Mouse (Mus musculus) cerebellum, adult 11 months (tissue): ENCODE measurements around the gene Cd300ld5.
"Not testable (repeated sequence)": the region's sequence is repeated elsewhere in the genome, so short reads cannot be mapped to it uniquely, and the experiment has no call there.

ENCODE experiments used
- DNase-seq: peaks from one replicate; pipeline ENCODE4 v3.0.0; 2022

The Cd300ld5 gene

DNA sequence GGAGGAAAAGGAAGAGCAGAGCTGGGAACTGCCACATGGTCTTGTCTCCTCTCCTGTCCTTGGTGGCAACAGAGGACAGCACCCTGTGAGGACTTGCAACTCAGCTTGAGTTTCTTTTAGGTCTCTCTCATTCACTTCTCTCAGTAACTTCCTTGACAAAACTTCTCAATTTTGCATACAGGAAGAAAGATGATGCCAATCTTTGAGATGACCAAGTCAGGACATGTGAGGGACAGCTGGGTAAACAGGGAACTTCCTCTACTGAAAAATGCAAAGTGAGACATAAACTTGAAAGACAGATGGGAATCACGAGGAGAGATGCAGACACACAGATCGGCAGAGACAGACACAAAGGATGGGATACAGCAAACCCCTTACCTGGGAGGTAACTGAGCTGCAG, 10.7 kb upstream of the Cd300ld5 start, which contains the start of gene Cd300ld3:
Gene Cd300ld3, minus strand, starts transcription at position 151 of the 400 bp plus-strand sequence.
- no peak for DNase-seq

DNA sequence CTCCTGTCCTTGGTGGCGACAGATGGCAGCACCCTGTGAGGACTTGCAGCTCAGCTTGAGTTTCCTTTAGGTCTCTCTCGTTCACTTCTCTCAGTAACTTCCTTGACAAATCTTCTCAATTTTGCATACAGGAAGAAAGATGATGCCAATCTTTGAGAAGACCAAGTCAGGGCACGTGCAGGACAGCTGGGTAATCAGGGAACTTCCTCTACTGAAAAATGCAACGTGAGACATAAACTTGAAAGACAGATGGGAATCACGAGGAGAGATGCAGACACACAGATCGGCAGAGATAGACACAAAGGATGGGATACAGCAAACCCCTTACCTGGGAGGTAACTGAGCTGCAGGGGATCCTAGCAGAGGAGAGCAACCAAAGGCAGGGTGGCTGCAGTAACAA, 10.7 kb downstream of the Cd300ld5 start, which contains the start of gene Cd300ld4:
Gene Cd300ld4, minus strand, starts transcription at position 101 of the 400 bp plus-strand sequence.
- not testable (repeated sequence) for DNase-seq

DNA sequence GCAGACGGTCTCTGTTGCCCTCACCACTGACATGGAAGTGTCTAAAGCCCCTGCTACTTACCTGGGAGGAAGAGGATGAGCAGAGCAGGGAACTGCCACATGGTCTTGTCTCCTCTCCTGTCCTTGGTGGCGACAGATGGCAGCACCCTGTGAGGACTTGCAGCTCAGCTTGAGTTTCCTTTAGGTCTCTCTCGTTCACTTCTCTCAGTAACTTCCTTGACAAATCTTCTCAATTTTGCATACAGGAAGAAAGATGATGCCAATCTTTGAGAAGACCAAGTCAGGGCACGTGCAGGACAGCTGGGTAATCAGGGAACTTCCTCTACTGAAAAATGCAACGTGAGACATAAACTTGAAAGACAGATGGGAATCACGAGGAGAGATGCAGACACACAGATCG, 21.5 kb downstream of the Cd300ld5 start, which contains the start of gene Cd300ld2:
Gene Cd300ld2, minus strand, starts transcription at position 101 of the 400 bp plus-strand sequence.
- not testable (repeated sequence) for DNase-seq

DNA sequence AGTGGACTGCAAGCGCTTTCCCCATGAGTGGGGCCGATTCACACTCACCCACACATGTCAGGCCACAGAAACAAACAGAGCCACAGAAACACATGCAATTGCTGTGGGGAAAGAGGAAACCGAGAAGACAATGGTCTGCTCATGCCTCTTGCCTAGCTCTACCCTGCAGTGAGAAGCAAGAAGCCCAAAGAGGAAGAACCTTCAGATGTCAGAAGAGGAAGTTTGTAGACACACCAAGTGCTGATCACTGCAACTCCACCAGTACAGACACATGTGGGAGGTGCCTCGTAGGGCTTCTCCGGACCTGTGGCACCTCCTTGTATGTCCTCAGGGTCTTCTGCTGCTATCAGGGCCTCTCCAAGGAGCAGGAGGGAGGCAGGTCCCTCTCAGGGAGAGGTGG, 33.5 kb downstream of the Cd300ld5 start:
- DNase-seq = no peak

DNA sequence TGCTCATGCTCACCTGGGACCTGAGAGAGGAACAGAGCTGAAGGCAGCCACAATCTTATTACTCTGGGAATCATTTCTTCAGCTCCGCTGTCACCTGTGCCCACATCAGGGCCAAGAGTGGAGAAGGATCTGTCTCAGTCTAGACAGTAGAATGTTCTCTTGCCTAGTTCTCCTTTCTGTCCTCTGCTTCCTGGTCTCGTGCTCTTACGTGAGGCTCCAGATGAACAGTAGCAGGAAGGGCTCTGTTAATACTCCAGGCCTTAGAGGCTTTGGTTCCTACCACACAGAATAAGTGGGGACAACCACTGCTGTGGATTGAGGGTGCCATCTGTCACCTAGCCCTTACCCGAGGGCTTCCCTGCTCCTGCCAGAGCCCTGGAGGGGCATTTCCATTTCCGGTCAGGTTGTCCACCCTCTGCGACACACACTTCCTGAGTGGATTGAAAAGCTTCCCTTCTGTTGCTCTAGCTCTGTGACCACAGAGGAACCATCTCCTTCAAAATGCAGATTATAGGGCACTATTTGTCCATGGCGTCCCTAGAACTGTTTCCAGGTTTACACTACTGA, 36.0 kb downstream of the Cd300ld5 start, which contains the start of gene Cd300c2:
Gene Cd300c2, minus strand, starts transcription at position 407 of the 567 bp plus-strand sequence.
- peak; percentile 18 for DNase-seq

DNA sequence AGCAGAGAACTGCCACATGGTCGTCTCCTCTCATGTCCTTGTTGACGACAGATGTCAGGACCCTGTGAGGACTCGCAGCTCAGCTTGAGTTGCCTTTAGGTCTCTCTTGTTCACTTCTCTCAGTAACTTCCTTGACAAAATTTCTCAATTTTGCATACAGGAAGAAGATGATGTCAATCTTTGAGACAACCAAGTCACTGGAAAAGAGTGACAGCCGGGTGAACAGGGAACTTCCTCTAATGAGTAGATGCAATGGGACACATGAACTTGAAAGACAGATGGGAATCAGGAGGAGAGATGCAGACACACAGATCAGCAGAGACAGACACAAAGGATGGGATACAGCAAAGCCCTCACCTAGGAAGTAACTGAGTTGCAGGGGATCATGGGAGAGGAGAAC, 47.8 kb downstream of the Cd300ld5 start, which contains the start of gene Cd300ld:
Gene Cd300ld, minus strand, starts transcription at position 130 of the 400 bp plus-strand sequence.
- DNase-seq = no peak

DNA sequence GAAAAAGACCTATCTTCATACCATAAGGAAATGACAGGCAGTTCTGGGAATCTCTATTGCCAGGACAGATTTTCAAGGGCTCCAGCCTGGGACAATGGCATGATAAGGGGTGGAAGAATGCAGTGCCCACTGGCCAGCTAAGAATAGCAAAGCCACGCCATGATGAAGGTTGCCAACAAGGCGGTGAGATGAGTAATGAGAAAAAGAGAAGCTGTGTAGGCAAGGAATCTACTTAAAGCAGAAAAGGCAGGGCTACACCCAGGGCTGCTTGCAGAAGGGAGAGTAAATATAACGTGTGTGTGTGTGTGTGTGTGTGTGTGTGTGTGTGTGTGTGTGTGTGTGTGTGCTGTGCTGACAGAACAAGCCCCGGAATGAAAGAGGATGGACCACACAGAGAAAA, 55.7 kb downstream of the Cd300ld5 start:
- DNase-seq = no peak
